Mouse (Mus musculus): ENCODE results near the gene Uimc1. TPM values are rescaled to one million over a fixed set of nuclear protein-coding genes. Genes with fewer than 3 reads are reported as not detected.
A peak's percentile ranks its signal among the peaks of the same experiment; 100 is the strongest.
"Not testable (repeated sequence)": the region's sequence is repeated elsewhere in the genome, so short reads cannot be mapped to it uniquely, and the experiment has no call there.

Gene Uimc1
- total RNA-seq (2022) = 10 to 100 TPM; 25.2 to 45.6 (median 30.6) TPM

DNA sequence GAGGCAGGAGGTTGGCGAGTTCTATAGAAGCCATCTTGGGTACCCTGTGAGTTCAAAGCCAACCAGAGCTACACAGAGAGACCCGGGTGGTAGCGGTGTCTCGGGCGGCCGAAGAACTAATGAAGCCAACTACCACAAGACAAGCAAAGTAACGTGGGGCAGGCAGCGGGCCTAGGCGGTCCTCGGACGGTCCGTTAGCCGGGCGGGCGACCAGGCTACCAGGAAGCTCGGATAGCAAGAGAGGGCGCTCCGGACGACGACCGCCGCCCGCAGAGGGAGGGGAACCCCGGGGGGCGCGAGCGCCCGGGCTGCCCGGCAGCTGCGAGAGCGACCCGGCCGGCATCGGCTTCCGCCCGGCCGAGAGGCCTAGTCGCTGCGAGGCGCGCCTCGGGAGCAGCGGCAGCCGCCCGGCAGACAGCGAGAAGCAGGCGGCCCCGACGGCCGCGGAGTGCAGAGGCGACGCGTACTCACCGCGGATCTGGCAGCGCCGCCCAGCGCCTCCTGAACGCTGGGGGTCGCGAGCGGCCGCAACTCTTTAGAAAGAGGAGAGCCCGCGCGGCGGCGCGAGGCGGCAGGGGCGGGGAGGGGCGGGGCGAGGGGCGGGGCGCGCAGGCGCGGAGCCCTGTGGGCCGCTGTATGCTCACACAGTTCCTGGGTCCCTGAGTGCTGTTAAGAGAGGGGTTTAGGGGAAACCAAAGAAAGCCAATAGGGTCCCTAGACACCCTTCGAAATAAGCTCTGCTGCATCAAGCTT is at the start of gene Uimc1:
TSS of gene Uimc1 (minus strand) at position 575 of the 753 bp plus-strand sequence.
- peak; percentile 63 for DNase-seq

DNA sequence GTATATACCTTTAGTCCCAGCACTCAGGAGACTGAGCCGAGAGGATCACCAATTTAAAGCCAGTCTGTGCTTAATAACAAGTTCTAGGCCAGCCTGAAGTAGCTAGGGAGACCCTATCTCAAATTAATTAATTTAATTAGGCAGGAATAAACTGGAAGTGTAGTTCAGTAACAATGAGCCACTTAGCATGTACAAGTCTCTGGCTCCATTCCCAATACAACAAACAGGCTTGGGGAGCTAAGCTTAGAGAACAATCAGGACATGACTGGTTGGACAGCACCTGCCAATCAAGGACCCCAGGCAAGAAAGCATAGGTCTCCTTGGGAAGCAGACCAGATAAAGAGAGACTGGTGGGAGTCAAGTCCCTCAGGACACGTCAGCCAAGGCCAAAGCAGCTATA is 40.2 kb upstream of the Uimc1 start:
- DNase-seq = no peak

DNA sequence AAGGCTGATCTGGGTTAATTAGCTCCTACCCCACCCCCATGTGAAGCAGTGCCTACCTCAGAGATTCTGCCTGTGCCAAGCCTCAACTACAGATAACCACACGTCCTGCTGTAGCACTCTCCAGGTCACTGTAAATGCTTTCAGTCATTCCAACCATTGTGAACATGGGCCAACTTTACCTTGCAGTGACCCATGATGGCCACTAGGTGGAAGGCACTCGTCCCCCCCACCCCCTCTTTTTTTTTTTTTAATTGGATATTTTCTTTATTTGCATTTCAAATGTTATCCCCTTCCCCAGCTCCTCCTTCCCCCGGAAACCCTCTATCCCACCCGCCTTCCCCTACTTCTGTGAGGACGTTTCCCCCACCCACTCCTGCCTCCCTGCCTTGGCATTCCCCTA is 35.3 kb upstream of the Uimc1 start:
- no peak for DNase-seq

DNA sequence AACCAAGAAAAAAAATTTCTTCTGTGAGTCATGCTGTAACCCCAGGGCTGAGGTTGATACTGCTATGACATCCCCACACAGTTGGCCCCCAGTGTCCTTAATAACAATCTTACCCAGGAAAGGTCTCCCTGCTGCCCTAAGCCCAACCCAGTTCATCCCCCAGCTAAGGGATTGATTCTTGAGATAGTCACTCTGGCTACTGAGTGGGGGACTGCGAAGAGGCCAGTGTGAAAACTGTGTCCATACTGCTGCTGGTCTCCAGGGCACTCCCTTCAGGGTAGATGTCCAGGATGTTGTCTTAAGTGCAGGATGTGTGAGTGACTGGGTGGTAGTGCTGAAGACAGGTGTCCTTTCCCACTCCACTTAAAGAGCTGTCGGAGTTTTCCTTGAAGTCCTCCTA is 33.3 kb upstream of the Uimc1 start, which contains the start of gene Gm17617:
TSS of gene Gm17617 (minus strand) at position 101 of the 400 bp plus-strand sequence.
- DNase-seq = no peak

DNA sequence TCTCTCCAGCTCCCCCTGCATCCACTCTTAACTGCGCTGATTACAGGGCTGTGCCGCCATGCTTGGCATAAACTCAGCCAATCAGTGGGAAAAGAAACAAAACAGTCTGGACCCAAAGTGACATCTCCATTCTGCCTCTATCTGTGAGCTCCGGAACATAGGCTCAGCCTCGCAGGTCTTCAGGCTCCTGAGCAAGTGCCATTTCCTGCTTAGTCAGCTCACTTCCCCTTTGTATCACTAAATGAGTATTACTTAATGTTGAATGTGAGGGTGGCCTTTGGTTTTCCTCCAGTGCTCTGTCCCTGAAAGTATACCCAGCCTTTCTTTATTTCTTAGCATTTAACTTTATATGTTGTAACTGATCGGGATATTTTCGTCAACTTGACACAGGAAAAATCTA is 24.8 kb upstream of the Uimc1 start:
- no peak for DNase-seq

DNA sequence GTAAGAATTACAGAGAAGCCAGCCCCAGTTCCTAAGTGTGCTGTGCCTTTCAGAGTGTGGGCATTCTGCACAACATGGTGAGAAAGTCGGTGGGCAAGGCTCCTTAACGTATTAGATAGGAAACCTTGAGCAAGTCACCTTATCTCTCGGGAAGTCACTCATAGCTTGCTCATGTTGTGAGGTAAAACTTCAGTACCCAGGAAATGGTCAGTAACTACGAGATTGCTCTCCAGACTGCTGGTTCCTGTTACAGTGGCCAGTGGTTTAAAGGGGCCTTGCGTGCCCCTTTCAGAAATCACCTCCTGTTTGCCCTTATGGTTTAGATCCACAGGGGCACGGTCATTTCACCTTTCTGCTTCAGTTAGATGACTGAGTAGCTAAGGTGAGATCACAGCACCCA is 14.3 kb upstream of the Uimc1 start:
- no peak for DNase-seq

DNA sequence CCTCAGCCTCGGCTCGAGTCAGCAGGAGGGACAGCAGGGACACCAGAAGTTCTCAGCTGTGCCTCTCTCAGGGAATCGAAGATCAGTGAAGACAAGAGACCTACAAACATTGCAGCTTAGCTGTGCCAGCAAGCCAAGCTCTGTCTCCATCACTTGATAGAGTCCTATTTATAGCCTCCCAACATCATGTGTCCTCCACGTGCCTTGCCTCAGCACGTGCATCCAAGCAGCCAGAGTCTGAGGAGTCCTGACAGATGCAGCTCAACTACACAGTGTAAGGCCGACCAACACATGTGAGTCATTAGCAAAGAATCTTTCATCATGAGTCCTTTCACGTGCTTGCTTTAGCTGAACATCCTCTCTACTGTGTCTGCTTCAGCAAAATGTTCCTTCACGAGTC is 7.6 kb upstream of the Uimc1 start:
- peak; percentile 79 for DNase-seq

DNA sequence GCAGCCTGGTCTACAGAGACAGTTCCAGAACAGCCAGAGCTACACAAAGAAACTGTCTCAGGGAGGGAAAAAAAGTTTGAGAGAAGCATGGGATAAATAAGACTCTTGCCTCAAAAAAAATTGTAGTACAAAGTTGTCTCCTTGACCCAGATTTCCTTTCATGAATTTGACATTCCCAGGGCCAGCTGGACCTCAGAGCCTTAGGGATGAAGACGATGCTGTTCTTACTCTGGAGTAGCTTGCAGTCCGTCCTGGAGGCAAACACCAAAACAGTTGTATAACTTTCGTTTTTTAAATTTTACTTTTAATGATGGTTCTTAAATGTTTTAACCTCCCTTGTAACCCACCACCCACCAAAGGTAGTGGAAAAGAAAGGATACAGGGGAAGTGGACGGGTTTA is 7.0 kb upstream of the Uimc1 start:
- DNase-seq = no peak

DNA sequence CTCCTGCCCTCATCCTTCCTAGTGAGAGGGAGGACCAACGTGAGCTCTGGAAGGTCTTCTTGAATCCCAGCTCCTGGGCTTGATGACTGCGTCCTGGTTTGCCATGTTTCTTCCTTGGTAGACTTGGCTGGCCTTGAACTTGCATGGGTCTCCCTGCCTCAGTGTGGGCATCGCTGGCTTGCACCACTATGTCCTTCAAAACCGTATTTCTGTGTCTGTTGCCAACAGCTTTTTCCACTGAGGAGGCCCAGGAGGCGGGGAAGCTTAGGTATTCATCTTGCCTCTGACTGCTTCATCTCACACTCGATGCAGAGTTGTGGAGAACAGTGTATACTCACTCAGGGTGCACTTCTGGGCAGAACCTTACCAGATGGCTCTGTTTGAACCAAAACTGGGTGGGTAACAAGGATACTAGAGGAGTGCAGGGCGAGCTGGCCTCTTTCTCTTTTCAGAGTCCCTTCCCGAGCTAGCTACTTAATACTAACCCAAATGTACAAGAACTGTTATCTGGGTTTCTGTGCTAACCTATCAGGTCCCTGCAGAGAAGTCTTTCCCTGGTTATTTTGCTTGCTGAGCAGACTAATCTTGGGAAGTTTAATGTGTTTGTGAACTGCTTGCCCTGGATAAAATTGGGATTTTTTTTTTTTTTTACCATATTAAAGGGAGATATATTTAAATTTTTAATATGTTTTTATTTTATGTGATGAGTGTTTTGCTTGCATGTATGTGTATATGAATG is 6.0 kb upstream of the Uimc1 start:
- peak; percentile 83 for DNase-seq

DNA sequence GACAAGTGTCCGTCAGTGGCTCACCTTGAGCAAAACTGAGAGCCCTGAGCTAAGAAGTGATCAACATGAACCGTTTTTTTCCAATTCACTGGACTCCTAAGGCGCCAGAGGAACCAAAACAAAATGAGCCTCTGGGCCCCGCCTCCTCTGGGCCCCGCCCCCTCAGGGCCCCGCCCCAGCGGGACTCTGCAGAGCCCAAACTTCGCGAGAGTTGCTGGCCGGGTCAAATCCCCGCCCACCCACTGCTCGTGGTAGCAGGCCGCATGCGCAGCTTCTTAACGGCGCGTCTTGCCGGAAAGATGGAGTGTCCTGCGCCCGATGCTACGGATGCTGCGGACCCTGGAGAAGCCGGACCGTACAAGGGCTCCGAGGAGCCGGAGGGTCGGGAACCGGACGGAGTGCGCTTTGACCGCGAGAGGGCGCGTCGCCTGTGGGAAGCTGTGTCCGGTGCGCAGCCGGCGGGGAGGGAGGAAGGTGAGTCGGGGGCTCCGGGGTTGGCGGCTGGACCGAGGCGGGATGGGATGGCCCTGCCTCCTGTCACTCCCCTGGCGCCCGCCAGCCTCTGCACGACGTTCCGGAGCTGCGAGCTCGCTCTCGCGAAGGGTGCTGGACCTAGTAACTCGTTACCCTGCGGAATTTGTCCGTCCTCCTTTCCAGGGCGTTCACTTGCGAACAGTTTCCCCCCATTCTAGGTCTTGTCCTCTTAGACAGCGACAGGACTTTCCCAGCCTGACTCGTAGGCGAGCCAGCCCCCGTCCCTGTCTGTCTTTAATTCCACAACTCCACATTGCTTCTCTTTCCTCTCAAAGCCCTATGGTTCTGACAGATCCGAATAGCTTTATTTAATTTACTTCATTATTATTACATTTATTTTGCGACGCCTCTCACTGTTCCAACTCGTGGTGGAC is 5.2 kb upstream of the Uimc1 start, which contains the start of gene Zfp346:
TSS of gene Zfp346 (plus strand) at position 267 of the 908 bp plus-strand sequence.
- peak; percentile 96 for DNase-seq

DNA sequence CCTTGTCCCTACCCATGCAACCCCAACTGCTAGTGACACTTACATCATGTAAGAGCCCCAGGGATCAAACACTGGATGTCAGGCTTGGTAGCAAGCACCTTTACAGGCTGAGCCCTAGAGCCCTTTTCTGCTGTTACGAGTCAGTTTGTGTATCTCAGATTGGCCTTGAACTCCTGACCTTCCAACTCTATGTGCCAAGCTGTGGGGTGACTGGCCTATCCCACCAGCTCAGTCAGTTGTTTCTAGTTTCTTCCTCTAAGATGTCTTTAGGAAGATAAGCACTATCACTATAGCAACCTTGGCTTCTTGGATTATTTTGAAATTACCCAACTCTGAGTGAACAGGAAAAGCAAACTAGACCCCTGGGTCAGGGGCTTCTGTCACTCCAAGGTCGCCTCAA is 3.3 kb upstream of the Uimc1 start:
- DNase-seq = no peak

DNA sequence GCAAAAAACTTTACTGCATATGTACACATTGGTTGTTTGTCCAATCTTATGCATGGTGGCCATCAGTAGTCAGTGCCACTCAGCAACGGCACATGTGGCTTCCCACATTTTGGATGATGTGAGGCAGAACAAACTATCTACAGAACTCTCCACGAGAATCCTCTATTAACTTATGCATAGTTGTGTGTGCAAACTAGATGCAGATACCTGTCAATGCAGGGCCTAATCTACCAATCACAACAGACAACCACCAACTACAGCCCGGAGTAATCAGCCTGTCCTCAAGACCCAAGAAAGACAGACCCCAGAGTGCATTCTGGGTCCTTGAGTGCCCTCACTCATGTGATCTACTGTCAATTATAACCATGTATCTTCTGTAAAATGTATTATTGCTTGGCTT is 2.3 kb upstream of the Uimc1 start:
- DNase-seq = no peak

DNA sequence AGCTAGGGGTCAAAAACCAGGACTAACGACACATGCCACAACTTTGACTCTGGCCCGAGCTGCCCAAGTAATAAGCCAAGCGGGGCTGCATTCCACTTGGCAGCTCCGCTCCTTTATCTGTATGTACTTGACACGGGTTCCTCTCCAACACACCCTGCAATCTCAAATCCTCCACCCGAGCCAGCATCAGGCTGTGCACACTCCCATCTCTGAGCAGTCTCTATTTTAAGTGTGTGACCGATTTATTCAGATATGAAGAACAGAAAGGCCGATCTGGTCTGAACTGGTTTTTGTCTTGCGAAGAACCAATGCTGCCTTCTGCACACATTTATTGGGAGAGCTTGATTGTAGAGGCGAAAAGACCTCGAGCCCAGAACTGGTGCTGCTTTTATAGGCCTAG is 1.5 kb upstream of the Uimc1 start:
- DNase-seq = no peak

DNA sequence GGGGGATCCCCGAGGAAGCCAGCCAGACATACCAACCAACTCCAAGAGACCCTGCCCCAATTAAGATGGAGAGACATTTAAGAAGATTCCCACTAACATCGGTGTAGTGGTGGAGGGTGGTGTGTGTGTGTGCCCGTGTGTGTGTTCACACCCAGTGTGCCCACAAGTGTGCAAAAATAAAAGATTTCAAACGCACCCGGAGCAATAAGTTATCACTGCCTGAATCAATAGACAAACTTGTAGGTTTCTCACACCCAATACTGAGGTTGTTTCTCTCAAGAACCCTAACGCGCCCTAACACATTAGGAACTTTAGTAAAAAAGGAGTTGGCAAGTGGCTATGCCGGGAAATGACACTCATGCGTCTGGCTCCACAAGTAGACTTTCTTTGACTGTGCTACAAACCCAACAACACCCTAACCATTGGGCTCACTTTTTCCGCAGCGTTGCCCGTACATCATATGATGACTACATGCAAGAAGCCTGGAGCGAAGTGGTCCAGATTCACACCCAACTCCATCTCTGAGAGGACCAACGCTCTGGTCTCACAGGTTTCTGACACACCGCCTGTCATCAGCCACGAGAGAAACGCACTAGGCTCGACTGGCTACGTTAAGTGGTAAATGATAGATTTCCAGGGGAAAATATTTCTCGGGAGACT is 904 bp downstream of the Uimc1 start:
- DNase-seq = no peak

DNA sequence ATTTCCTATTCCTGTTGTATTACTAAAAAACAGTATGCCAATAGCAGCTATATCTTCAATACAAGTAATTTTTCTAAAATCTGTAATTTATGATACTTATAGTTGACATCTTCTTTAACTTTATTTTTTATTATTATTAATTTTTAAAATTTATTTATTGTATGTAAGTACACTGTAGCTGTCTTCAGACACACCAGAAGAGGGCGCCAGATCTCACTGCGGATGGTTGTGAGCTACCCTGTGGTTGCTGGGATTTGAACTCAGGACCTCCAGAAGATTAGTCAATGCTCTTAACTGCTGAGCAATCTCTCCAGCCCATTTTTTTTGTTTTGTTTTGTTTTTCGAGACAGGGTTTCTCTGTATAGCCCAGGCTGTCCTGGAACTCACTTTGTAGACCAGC is 2.3 kb downstream of the Uimc1 start:
- DNase-seq = not testable (repeated sequence)

DNA sequence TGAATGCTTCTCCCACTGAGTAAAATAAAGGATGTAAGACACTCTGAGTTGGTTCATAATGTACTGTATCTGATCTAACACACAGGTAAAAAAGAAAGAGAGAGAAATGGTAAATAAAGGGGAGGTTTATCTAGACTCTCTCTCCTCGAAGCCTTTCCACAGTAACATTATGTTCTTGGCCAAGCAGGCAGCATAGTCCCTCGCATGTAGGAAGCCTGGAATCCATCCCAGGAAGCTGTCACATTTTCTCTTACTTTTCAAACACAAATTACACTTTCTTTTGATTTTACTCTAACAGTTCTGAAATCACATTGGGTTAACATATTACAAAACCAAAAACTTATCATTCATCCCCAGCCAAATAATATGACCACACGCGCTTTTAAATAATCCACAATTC is 7.5 kb downstream of the Uimc1 start:
- DNase-seq = no peak

DNA sequence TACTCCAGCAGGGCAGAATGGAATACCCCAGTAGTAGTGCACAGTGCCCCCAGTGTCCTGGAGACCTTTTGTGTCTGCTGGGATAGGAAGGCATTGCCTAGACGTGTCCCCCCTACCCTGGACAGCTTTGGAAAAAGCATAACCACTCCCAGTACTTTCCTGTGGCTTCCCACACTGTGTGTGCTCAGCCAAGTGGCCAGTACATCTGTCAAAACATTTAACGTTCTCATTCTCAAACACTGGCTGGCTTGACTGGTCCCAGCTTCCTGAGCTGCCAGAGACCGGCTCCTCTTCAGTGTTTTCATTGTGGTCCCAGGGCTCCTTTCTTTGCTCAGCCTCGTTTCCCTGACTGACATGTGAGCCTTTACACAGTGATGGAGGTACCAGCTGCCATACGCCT is 24.5 kb downstream of the Uimc1 start:
- no peak for DNase-seq

DNA sequence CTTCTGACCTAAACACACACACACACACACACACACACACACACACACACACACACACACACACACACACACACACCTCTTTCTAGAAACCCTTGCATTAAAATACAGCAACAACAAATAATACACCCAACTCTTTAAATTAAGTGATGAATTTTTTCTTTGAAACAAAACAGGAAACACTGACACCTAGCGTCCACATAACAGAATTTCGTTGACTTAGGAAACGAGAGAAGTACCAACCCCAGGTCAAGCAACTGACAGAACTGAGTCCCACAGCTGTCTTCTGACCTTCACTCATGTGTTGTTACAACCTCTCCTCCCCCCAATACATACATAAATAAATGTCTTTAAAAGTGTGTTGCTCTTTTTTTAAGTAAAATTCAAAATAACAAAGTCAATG is 28.8 kb downstream of the Uimc1 start:
- no peak for DNase-seq

DNA sequence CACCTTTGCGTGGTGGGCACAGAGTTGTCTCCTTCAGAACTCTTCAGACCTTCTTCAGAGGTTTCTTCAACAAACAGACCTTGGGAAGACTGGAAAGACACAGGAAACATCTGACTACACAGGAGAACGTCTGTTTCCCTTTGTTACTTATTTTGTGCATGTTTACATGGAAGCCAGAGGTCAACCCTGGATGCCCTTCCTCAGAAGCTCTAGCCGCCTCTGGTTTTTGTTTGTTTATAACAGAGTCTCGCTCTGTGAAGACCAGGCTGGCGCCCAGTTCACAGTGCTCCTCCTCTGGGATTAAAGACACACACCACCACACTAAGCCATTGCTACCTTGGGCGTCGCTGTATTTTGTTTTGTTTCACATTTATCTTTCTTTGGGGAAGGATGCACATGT is 30.4 kb downstream of the Uimc1 start:
- no peak for DNase-seq

DNA sequence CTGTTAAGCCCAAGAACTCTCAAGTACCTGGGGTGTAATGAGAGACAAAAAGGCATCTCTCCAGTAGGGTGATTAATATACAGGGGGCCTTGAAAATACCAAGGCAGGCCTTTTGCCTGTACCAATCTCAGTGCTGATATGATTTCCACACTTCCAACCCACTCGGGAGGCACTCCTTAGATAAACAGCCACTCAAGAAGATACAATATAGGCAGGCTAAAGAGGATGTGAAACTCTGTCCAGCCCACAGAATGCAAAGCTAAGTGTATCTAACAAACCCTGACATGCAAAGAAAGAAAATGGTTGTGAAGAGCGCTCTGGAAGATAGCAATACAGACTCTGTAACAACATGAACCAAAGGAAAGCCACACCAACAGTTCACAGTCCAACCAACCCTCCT is 36.8 kb downstream of the Uimc1 start:
- DNase-seq = no peak

DNA sequence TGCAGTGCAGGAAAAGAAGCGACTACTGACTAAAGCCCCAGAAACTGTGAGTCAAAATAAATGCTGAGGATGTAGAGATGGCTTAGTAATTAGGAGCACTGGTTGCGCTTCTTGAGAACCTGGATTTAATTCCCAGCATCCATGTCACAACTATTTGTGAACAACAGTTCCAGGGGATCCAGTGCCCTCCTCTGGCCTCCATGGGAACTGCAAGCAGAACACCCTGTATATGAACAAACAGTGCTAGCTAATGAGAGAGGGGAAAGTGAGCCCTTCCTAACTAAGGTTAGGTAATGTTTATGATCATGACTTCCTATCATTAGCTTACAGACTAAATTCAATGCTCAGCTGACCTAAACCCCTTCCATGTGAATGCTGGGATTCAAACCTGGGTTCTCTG is 42.1 kb downstream of the Uimc1 start:
- DNase-seq = no peak

DNA sequence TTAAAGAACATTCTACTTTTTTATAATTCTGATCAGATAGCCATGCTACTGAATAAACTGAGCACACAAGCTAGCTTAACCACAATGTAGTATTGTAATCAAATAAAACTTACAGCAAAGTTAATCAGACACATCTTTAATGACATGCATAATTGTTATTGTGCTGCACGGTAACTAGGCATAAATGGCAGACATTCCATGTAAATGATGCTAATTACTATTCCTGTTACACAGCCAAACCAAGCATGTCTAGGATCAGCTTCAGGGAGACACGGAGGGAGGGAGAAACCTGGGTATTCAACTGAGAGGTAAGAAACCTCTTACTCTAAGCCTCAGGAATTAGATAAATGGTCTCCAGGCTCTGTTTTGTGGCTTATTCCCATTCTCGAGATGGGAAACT is 52.4 kb downstream of the Uimc1 start:
- no peak for DNase-seq

Data from adrenal gland, adult 8-10 months (tissue).